ENCODE assay signal across 27 mouse cellular contexts in the genomic region with DNA sequence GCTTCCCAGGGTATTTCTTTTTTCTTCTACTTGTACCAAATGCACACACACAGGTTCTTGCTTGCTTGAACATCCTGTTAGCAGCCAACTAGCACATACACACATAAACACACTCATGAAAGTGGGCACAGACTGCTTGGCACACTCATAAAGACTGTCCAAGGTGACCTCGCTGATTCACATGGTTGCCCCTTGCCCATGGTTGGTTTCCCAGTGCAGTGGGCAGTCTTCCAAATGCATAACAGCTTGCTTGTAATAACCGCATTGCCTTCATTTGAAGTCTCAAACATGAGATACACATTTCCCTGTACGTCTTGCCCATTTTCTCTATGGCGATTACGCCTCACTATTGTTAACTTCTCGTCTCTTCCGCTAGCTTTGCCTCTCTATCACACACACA.
DNase-seq lines count a peak whose midpoint lies in the region; ATAC-seq lines count a peak whose summit lies in the region.
"Had no signal": no experiment of that assay in that cellular context is flagged by ENCODE, and none has a peak within 500 bp of the region (broad histone marks: within the 10 kb centered on the region; RNA-seq: fewer than 3 reads in every experiment).

No protein-coding gene starts in this region.

- no peak overlapping the region for H3K9ac ChIP-seq in forebrain, embryonic 14.5 days (ENCODE audit: low read length)
- H3K9ac ChIP-seq in forebrain, embryonic 15.5 days (replicated peaks) = no peak overlapping the region
- H3K9ac ChIP-seq in kidney, embryonic 16.5 days (replicated peaks; ENCODE audit: low read length) = no peak overlapping the region
- no peak overlapping the region for H3K9ac ChIP-seq in midbrain, embryonic 14.5 days (replicated peaks; ENCODE audit: low read length)
- no peak overlapping the region for H3K9ac ChIP-seq in midbrain, embryonic 13.5 days (replicated peaks)
- H3K9ac ChIP-seq: embryonic facial prominence, embryonic 15.5 days; heart, embryonic 15.5 days; hindbrain, embryonic 13.5 days; liver, embryonic 12.5 days; liver, postnatal 0 days; midbrain, embryonic 12.5 days; neural tube, embryonic 15.5 days; stomach, embryonic 15.5 days had no signal

- no peak overlapping the region for H3K27ac ChIP-seq in forebrain, embryonic 14.5 days (ENCODE audit: low read depth, low read length)
- H3K27ac ChIP-seq in forebrain, embryonic 15.5 days (replicated peaks) = no peak overlapping the region
- no peak overlapping the region for H3K27ac ChIP-seq in kidney, embryonic 16.5 days (ENCODE audit: low read length)
- H3K27ac ChIP-seq in midbrain, embryonic 14.5 days (replicated peaks; ENCODE audit: low read depth, low read length) = no peak overlapping the region
- no peak overlapping the region for H3K27ac ChIP-seq in midbrain, embryonic 13.5 days
- H3K27ac ChIP-seq: embryonic facial prominence, embryonic 10.5 days; embryonic facial prominence, embryonic 15.5 days; heart, embryonic 10.5 days; heart, embryonic 15.5 days; hindbrain, embryonic 13.5 days; kidney, postnatal 0 days; layer of hippocampus, adult 2 months; liver, embryonic 12.5 days; midbrain, embryonic 12.5 days; neural tube, embryonic 15.5 days; stomach, embryonic 15.5 days had no signal

- no peaks in the 10 kb centered on the region for H3K27me3 ChIP-seq in forebrain, embryonic 14.5 days (replicated peaks; ENCODE audit: control insufficient read depth, insufficient read depth, low read length)
- H3K27me3 ChIP-seq in forebrain, embryonic 15.5 days = no peaks in the 10 kb centered on the region
- H3K27me3 ChIP-seq in kidney, embryonic 16.5 days (ENCODE audit: insufficient read depth, low read length) = no peaks in the 10 kb centered on the region
- H3K27me3 ChIP-seq in midbrain, embryonic 14.5 days (ENCODE audit: control insufficient read depth, insufficient read depth, low read length) = no peaks in the 10 kb centered on the region
- no peaks in the 10 kb centered on the region for H3K27me3 ChIP-seq in midbrain, embryonic 13.5 days
- H3K27me3 ChIP-seq: embryonic facial prominence, embryonic 15.5 days; heart, embryonic 15.5 days; hindbrain, embryonic 13.5 days; midbrain, embryonic 12.5 days; neural tube, embryonic 15.5 days; stomach, embryonic 15.5 days had no signal

- WGBS in forebrain, embryonic 14.5 days = 82% methylated on average over 7 of the region's 7 CpGs
- WGBS in forebrain, embryonic 15.5 days = 74% methylated on average over 7 of the region's 7 CpGs
- WGBS in kidney, embryonic 16.5 days = 93% methylated on average over 7 of the region's 7 CpGs
- WGBS in midbrain, embryonic 14.5 days = 92% methylated on average over 7 of the region's 7 CpGs
- 93% methylated on average over 7 of the region's 7 CpGs for WGBS in midbrain, embryonic 13.5 days

- peak; percentile 33; the same call in 1 of the 2 replicates for ATAC-seq in forebrain, embryonic 14.5 days
- no peak for ATAC-seq in forebrain, embryonic 15.5 days (replicated peaks)
- ATAC-seq in kidney, embryonic 16.5 days (ENCODE audit: low FRiP score, low TSS enrichment) = no peak
- ATAC-seq in midbrain, embryonic 14.5 days (ENCODE audit: low FRiP score, low TSS enrichment) = no peak
- ATAC-seq in midbrain, embryonic 13.5 days = no peak
- ATAC-seq: inflammation-experienced regulatory T-cells, adult 6 months; liver, embryonic 12.5 days; liver, postnatal 0 days had no signal

- H3K4me3 ChIP-seq in forebrain, embryonic 14.5 days (ENCODE audit: low read depth, low read length) = no peak overlapping the region
- no peak overlapping the region for H3K4me3 ChIP-seq in forebrain, embryonic 15.5 days
- no peak overlapping the region for H3K4me3 ChIP-seq in kidney, embryonic 16.5 days (ENCODE audit: low read length)
- H3K4me3 ChIP-seq in midbrain, embryonic 14.5 days (replicated peaks; ENCODE audit: low read depth, low read length) = no peak overlapping the region
- H3K4me3 ChIP-seq in midbrain, embryonic 13.5 days (replicated peaks) = no peak overlapping the region
- H3K4me3 ChIP-seq: embryonic facial prominence, embryonic 10.5 days; embryonic facial prominence, embryonic 15.5 days; heart, embryonic 10.5 days; heart, embryonic 15.5 days; hindbrain, embryonic 13.5 days; layer of hippocampus, adult 2 months; liver, embryonic 12.5 days; midbrain, embryonic 12.5 days; neural tube, embryonic 15.5 days; stomach, embryonic 15.5 days had no signal

- no peaks in the 10 kb centered on the region for H3K9me3 ChIP-seq in forebrain, embryonic 14.5 days (replicated peaks; ENCODE audit: control insufficient read depth, low read length)
- H3K9me3 ChIP-seq in forebrain, embryonic 15.5 days = no peaks in the 10 kb centered on the region
- no peaks in the 10 kb centered on the region for H3K9me3 ChIP-seq in kidney, embryonic 16.5 days (ENCODE audit: low read length)
- H3K9me3 ChIP-seq in midbrain, embryonic 14.5 days (ENCODE audit: control insufficient read depth, low read length) = no peaks in the 10 kb centered on the region
- no peaks in the 10 kb centered on the region for H3K9me3 ChIP-seq in midbrain, embryonic 13.5 days
- H3K9me3 ChIP-seq: embryonic facial prominence, embryonic 10.5 days; embryonic facial prominence, embryonic 15.5 days; heart, embryonic 10.5 days; heart, embryonic 15.5 days; hindbrain, embryonic 13.5 days; liver, embryonic 12.5 days; midbrain, embryonic 12.5 days; neural tube, embryonic 15.5 days; stomach, embryonic 15.5 days had no signal

- peak; percentile 49 for DNase-seq in forebrain, embryonic 14.5 days (ENCODE audit: low spot score)
- DNase-seq in kidney, adult 11 months = peak; percentile 22
- peak; percentile 27 for DNase-seq in midbrain, embryonic 14.5 days
- peak; percentile 18 to 51 for DNase-seq in kidney, postnatal 25 days
- DNase-seq in adrenal gland, adult 8-10 months = no peak
- DNase-seq: cerebellum, adult 11 months; cerebellum, adult 9-11 months; gastrocnemius, postnatal 25 days; heart, adult 11 months; liver, postnatal 0 days; lung, postnatal 36 days; right cerebral cortex, postnatal 25 days had no signal

- H3K4me2 ChIP-seq in forebrain, embryonic 14.5 days (ENCODE audit: low read length) = no peak overlapping the region
- no peak overlapping the region for H3K4me2 ChIP-seq in forebrain, embryonic 15.5 days (replicated peaks)
- no peak overlapping the region for H3K4me2 ChIP-seq in kidney, embryonic 16.5 days (replicated peaks; ENCODE audit: low read depth, low read length)
- H3K4me2 ChIP-seq in midbrain, embryonic 14.5 days (ENCODE audit: low read length) = no peak overlapping the region
- no peak overlapping the region for H3K4me2 ChIP-seq in midbrain, embryonic 13.5 days (replicated peaks)
- H3K4me2 ChIP-seq: embryonic facial prominence, embryonic 15.5 days; heart, embryonic 15.5 days; hindbrain, embryonic 13.5 days; liver, embryonic 12.5 days; midbrain, embryonic 12.5 days; neural tube, embryonic 15.5 days; stomach, embryonic 15.5 days had no signal

- no peaks in the 10 kb centered on the region for H3K4me1 ChIP-seq in forebrain, embryonic 14.5 days (ENCODE audit: control insufficient read depth, insufficient read depth, low read length)
- peaks cover 11% of the 10 kb centered on the region for H3K4me1 ChIP-seq in forebrain, embryonic 15.5 days
- H3K4me1 ChIP-seq in kidney, embryonic 16.5 days (ENCODE audit: insufficient read depth, low read length) = no peaks in the 10 kb centered on the region
- 0 out of 2 replicates have a peak, but pooled peaks cover 13% of the 10 kb centered on the region for H3K4me1 ChIP-seq in midbrain, embryonic 14.5 days (ENCODE audit: control insufficient read depth, insufficient read depth, low read length)
- peaks cover 11% of the 10 kb centered on the region for H3K4me1 ChIP-seq in midbrain, embryonic 13.5 days (replicated peaks)
- H3K4me1 ChIP-seq: embryonic facial prominence, embryonic 10.5 days; embryonic facial prominence, embryonic 15.5 days; heart, embryonic 10.5 days; heart, embryonic 15.5 days; liver, embryonic 12.5 days; midbrain, embryonic 12.5 days; neural tube, embryonic 15.5 days; stomach, embryonic 15.5 days had no signal

- H3K36me3 ChIP-seq in forebrain, embryonic 14.5 days (ENCODE audit: control insufficient read depth, insufficient read depth, low read length) = no peaks in the 10 kb centered on the region
- no peaks in the 10 kb centered on the region for H3K36me3 ChIP-seq in forebrain, embryonic 15.5 days
- no peaks in the 10 kb centered on the region for H3K36me3 ChIP-seq in kidney, embryonic 16.5 days (ENCODE audit: insufficient read depth, low read length)
- H3K36me3 ChIP-seq in midbrain, embryonic 14.5 days (ENCODE audit: control insufficient read depth, insufficient read depth, low read length) = no peaks in the 10 kb centered on the region
- no peaks in the 10 kb centered on the region for H3K36me3 ChIP-seq in midbrain, embryonic 13.5 days
- H3K36me3 ChIP-seq: embryonic facial prominence, embryonic 10.5 days; embryonic facial prominence, embryonic 15.5 days; heart, embryonic 10.5 days; heart, embryonic 15.5 days; hindbrain, embryonic 13.5 days; liver, embryonic 12.5 days; midbrain, embryonic 12.5 days; neural tube, embryonic 15.5 days; stomach, embryonic 15.5 days had no signal
